Mouse (Mus musculus) left cerebral cortex, postnatal 25 days (tissue): Measurements from ENCODE around the gene Adal. TPM values are rescaled to one million over a fixed set of nuclear protein-coding genes. Genes with fewer than 3 reads are reported as not detected.
"Not testable (repeated sequence)": the region's sequence is repeated elsewhere in the genome, so short reads cannot be mapped to it uniquely, and the experiment has no call there.

Experiments
- DNase-seq, 2 experiments: peaks; one replicate each; pipeline ENCODE4 v3.0.0; 2022; ENCODE audit warnings: low spot score in 2 of 2, mixed read lengths in 1 of 2
- intact Hi-C: fragments of 180-260 bp; cut with DNase I; formaldehyde crosslinking; loops from one replicate; pipeline ENCODE4 v1.15.1; 2025
- total RNA-seq, 2 experiments: library from RNA; stranded (reverse); gene quantifications; 2 replicates each; pipeline ENCODE4 v1.2.3; 2021

Gene Adal
- total RNA-seq: 10 to 100 TPM; 20.0 to 22.1 TPM

GRCm38 (mm10) chr2:121140018-121140882, at the start of gene Adal, which contains the start of gene Lcmt2:
Adal (plus strand) TSS chr2:121140428.
Lcmt2 (minus strand) TSS chr2:121140653.
- peak; percentile 95 to 97 for DNase-seq
- intact Hi-C loops: loop anchor here (2.0 kb wide), 1 partner anchor 31 kb away; the partner anchor contains the start of genes Tubgcp4 and Zscan29

DNA sequence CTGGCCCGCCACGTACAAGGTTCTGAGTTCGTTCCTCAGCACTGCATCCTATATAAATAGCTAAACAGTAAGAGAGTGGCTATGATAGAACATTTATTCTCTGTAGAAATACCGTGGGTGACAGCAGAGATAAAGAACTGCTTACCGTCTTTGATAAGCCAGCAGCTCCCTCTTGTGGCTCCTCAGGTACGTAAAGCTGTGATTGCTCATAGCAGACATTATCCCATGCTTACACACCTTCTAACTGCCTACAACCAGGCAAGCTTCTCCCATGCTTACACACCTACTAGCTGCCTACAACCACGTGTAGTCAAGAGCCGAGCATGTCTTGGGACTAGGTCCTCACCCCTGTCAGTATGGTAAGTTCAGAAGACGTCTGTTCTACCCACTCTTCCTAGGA, 38.2 kb upstream of the Adal start:
- peak; percentile 77 to 88 for DNase-seq
- intact Hi-C loops: loop anchor here (1.0 kb wide), 1 partner anchor 61 kb away; no protein-coding TSS in a partner anchor

DNA sequence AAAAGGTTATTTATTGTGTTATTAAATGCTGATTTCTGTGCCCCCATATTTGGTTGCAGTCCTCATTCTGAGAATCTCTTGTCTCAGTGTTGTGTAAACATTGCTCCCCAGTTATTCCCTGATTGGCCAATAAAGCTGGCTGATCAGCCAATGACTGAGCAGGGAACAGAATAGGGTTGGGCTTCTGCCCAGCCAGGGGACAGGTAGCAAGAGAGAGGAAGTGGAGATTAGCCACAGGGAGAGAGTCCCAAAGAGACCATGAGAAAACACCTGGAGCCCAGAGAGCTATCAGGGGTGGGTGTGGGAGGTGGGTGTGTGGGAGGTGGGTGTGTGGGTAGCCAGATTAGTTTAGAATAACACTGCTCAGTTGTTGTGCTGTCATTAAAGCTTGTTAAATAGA, 34.3 kb upstream of the Adal start:
- intact Hi-C loops: no loop called here
- no peak for DNase-seq

DNA sequence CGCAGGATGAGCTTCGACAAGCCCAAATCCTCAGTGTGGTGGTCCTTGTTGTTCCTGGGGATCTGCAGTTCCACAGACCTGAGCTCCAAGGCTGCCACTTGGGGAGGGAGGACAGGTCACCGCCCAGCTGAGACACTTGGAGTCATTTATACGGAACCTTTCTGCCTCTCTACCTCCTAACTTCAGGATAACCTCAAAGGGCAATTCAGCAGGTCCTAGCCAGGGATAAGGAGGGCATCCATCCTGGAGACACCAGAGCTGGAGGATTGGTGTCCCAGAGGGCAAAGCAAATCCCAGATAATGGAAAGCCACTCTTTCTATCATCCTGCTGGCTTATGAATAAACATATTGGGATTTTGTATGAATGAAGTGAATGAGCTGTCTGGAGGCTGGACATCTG, 30.5 kb upstream of the Adal start, which contains the start of gene Tgm7:
Tgm7 (minus strand) TSS at position 101 of the 400 bp plus-strand sequence.
- no peak for DNase-seq
- intact Hi-C loops: no loop called here

- intact Hi-C loops: no loop called here
- no peak for DNase-seq
Measured at GRCm38 (mm10) chr2:121115418-121115817, 24.8 kb upstream of the Adal start.

- intact Hi-C loops: no loop called here
- no peak for DNase-seq
Measured at GRCm38 (mm10) chr2:121119260-121119659, 21.0 kb upstream of the Adal start.

GRCm38 (mm10) chr2:121126302-121126701, 13.9 kb upstream of the Adal start:
- intact Hi-C loops, DNase-seq: not testable (repeated sequence)

- intact Hi-C loops: no loop called here
Measured at GRCm38 (mm10) chr2:121127536-121127935, 12.7 kb upstream of the Adal start.

GRCm38 (mm10) chr2:121128865-121129620, 11.2 kb upstream of the Adal start:
- intact Hi-C loops: no loop called here
- no peak for DNase-seq

More at GRCm38 (mm10) chr2:121127536-121127935, 12.7 kb upstream of the Adal start:
- DNase-seq: no peak

DNA sequence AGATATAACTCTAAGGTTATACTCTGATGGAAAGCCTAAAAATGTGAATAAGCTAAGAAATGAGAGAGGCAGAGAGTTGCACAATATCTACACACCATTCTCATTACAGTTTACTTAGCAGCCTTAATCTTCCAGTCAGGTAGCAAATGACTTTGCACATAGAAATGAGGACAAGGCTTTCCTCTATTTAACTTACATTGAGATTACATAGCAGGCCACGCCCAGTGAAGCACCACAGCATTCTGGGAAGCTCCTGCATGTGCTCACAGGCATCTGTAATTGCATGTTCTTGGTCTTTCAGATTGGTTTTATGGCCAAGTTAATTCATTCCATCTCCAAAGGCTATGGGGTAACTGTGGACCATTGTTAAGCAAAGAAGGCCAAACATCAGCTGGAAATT, 7.4 kb upstream of the Adal start:
- intact Hi-C loops: no loop called here
- no peak for DNase-seq

DNA sequence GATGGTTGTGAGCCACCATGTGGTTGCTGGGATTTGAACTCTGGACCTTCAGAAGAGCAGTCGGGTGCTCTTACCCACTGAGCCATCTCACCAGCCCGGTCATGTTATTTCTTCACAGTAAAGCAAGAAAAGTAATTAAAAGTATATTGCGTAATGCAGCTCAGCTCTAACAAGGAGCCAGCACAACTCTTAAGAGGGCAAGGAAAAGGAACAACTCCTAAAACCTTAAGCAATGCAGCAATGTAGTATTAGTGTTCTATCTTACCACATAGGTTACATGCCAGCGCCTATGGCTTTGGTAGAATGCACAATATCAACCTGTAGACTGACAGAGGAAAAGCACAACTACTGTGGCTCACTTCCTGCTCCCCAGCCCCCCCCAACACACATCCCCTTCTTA, 2.9 kb upstream of the Adal start:
- intact Hi-C loops: no loop called here
- DNase-seq: no peak

- DNase-seq: no peak
- intact Hi-C loops: loop anchor here (2.0 kb wide), 1 partner anchor 31 kb away; the partner anchor contains the start of genes Tubgcp4 and Zscan29
Measured at GRCm38 (mm10) chr2:121139266-121140017, 786 bp upstream of the Adal start.

GRCm38 (mm10) chr2:121141216-121142035, 1.2 kb downstream of the Adal start:
- intact Hi-C loops: loop anchor here (2.0 kb wide), 1 partner anchor 29 kb away; the partner anchor contains the start of genes Tubgcp4 and Zscan29
- no peak for DNase-seq

GRCm38 (mm10) chr2:121142415-121142814, 2.2 kb downstream of the Adal start:
- DNase-seq: no peak
- intact Hi-C loops: no loop called here

GRCm38 (mm10) chr2:121149679-121150078, 9.5 kb downstream of the Adal start:
- intact Hi-C loops: loop anchor here (10.0 kb wide), 1 partner anchor 255 kb away; no protein-coding TSS in a partner anchor
- DNase-seq: no peak

DNA sequence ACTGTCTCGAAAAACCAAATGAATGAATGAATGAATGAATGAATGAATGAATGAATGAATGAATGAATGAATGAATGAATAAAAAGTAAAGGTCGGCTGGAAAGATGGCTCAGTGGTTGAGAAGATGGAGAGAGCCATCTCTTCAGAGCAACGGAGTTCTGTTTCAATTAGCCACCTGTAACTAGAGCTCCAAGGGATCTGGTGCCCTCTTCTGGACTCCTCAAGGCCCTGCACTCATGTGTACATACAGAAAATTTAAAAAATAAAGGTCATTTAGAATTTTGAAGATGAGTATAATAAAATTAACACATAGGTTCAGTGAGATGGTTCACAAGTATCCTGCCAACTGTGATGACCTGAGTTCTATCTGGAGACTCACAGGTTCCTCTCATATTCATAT, 12.9 kb downstream of the Adal start:
- DNase-seq: no peak
- intact Hi-C loops: loop anchor here (10.0 kb wide), 1 partner anchor 258 kb away; no protein-coding TSS in a partner anchor

GRCm38 (mm10) chr2:121169173-121169572, 28.9 kb downstream of the Adal start:
- intact Hi-C loops: no loop called here

DNA sequence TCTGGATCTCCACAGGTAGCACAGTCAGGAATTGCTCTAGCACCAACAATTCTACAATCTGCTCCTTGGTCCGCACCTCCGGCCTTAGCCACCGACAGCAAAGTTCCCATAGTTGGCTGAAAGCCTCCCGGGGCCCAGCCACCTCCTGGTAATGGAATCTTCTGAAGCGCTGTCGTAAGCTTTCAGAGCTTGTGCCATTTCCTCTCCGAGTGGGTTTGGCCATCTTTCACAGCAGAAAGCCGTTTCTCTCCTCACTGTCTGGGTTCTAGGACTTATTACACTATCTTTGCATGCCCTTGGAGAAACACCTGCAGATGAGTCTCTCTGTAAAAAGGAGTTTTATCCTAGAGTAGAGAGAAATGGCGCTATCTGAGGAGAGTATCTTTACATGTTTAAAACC, 29.7 kb downstream of the Adal start:
- intact Hi-C loops: loop anchor here (2.0 kb wide), 1 partner anchor 29 kb away; the partner anchor contains the start of genes Adal and Lcmt2
- DNase-seq: no peak

More at GRCm38 (mm10) chr2:121169173-121169572, 28.9 kb downstream of the Adal start:
- no peak for DNase-seq
